Mouse (Mus musculus) heart, postnatal 14 days (tissue): ENCODE data around the gene 4930523C07Rik. TPM values are rescaled to one million over a fixed set of nuclear protein-coding genes. Genes with fewer than 3 reads are reported as not detected.

Experiments used
- DNase-seq, 2 experiments: peaks; one replicate each; pipeline ENCODE4 v3.0.0; 2021 to 2022
- intact Hi-C: fragments of 180-260 bp; cut with DNase I; formaldehyde crosslinking; loops from one replicate; pipeline ENCODE4 v1.15.1; 2025
- total RNA-seq, 2 experiments: library from RNA; stranded (reverse); gene quantifications; 2 replicates each; pipeline ENCODE4 v1.2.3; 2021

The 4930523C07Rik gene
- total RNA-seq, 2 experiments from 2014 or later = 28.8 to 32.4 TPM

- intact Hi-C loops = no loop called here
- peak; percentile 40 to 42 for DNase-seq
Observed at GRCm38 (mm10) chr1:160045056-160045715, 1.0 kb downstream of the 4930523C07Rik start.

DNA sequence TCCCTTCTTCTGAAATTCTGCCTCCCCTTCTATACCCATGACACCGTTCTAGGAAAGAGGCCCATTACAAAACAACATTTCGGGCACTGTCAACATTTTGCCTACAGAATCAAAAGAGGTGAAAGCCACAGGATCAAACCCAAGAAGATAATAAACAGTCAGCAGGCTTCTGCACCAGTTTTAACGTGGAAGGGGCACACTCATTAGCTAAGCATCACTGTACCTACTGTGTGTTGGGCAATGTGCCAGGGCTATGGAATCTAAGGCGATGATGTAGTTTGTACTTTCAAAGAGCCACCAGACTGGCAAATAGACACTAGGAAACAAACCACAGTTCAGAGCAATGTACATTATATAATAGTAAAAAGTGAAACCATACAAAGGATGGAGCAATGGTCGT lies 1.8 kb downstream of the 4930523C07Rik start:
- intact Hi-C loops = loop anchor here (2.0 kb wide), 1 partner anchor 35 kb away; no protein-coding TSS in a partner anchor
- no peak for DNase-seq

GRCm38 (mm10) chr1:160046786-160047185 lies 2.6 kb downstream of the 4930523C07Rik start:
- intact Hi-C loops = loop anchor here (2.0 kb wide), 1 partner anchor 34 kb away; no protein-coding TSS in a partner anchor
- no peak for DNase-seq

DNA sequence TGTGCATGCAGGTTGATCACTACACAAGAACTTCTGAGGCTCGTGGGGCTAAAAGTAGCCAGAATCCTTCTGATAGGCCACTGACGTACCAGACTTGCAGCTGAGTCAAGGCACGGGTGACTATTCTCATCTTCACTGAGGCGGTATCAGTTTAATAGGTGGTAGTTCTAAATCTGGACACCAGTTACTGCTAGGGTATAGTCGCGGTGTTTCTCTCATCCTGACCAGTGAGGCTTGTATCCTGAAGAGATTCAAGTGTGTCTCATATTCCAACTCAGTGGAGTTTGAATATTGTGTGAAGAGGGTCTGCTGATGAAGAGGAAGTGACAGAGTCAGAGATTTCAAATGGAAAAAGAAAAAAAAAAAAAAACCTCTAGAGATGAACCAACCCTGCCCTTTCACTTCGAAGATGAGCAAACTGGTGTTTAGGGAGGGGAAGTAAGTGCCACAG lies 3.3 kb downstream of the 4930523C07Rik start:
- intact Hi-C loops = loop anchor here (2.0 kb wide), 1 partner anchor 33 kb away; no protein-coding TSS in a partner anchor
- DNase-seq = no peak

DNA sequence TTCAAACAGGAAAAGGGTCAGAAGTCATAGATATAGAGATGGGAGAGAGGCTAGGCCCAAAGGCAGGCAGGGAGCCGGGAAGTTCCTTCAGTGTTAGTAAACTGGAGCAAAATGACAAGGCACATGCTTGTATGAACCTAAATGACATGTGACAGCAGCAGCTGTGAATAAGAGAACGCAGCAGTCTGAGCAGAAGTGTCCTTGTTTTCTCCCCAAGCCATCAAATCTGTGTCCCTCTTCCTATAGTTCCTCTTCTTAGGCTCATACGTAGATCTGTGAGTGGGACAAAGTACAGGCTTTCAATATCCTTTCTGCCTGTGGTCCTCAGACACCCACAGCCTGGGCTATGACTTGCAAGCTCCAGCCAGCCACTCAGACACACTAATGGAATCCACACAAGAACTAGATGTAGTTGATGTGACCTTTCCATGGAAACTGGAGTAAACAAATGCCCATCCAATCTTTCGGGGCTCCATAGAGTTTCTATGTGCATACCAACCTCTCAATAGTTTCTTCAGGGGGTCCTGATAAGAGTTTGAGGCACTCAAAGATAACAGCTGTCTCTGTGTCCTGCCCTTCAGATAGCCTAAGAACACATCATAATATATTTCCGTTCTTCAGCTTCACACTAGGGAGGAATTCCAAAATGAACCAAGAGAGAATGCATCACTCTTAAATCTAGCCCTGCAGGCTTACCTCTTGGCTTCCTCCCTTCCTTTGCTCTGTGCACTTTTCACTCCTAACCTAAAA lies 5.1 kb downstream of the 4930523C07Rik start:
- intact Hi-C loops = no loop called here
- no peak for DNase-seq

- intact Hi-C loops = no loop called here
- no peak for DNase-seq
Observed at GRCm38 (mm10) chr1:160050898-160051297, 6.7 kb downstream of the 4930523C07Rik start.

GRCm38 (mm10) chr1:160052556-160053315 lies 8.6 kb downstream of the 4930523C07Rik start:
- intact Hi-C loops = no loop called here
- no peak for DNase-seq

- DNase-seq = no peak
- intact Hi-C loops = no loop called here
Observed at GRCm38 (mm10) chr1:160053510-160054305, 9.5 kb downstream of the 4930523C07Rik start.

- intact Hi-C loops = no loop called here
- no peak for DNase-seq
Observed at GRCm38 (mm10) chr1:160054366-160055078, 10.3 kb downstream of the 4930523C07Rik start.

DNA sequence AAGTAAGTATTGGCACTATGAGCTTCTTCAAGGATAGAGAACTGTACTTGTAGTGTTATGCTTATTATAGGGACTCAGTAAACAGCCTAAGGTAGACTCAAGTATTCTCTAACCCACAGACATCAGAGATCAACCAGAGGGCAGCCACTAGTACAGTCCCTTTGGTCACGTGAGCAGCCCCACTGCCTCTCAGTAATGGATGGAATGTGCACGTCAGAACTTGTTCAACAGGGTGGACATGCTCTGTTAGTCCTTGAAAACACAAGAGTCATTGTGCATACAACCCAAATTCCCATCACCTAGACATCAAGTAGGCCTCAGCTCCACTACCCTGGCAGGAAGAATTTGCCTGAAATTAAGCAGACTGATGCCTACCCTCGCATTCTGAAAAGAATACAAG lies 13.5 kb downstream of the 4930523C07Rik start:
- no peak for DNase-seq
- intact Hi-C loops = no loop called here

GRCm38 (mm10) chr1:160059908-160060307 lies 15.7 kb downstream of the 4930523C07Rik start:
- intact Hi-C loops = loop anchor here (5.0 kb wide), 1 partner anchor 148 kb away; no protein-coding TSS in a partner anchor
- no peak for DNase-seq

DNA sequence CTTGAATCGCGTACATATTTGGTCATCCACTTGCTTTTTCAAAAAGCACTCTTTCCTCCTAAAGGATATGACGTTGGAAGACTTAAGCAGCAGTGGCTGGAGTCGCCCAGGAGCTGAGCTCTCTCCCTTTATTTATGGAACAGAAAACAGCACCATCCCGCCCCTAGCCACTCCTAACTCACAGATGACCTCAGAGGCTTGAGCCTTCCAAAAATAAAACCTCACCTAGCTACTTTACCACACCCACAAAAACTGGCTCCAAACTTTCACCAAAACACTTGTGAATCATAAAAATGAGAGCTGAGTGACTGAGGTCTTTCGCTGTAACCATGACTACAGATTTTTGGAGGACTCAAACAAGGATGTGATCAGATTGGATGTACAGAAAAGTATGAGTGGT lies 16.4 kb downstream of the 4930523C07Rik start:
- DNase-seq = no peak
- intact Hi-C loops = loop anchor here (5.0 kb wide), 1 partner anchor 148 kb away; no protein-coding TSS in a partner anchor

DNA sequence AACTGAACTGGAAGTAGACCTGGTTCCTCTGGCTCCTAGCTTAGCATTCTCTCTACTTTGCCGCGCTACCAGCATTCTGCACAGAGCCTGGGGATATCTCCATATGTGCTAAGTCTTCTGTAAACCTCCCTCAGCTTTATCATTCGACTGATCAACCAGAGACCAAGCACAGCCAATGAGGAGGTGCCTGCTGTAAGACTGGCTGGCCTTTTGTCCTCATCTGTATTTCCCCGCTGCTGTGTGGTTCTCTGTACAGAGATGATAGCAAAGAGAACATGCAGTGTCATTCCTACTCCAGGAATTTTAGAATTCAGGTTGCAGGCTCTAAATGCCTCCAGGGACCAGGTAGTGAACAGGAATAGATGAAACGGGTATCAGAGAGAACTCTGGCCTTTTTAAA lies 17.1 kb downstream of the 4930523C07Rik start:
- no peak for DNase-seq
- intact Hi-C loops = loop anchor here (5.0 kb wide), 1 partner anchor 149 kb away; no protein-coding TSS in a partner anchor

- intact Hi-C loops = loop anchor here (5.0 kb wide), 1 partner anchor 150 kb away; no protein-coding TSS in a partner anchor
- DNase-seq = peak; percentile 46 to 52
Observed at GRCm38 (mm10) chr1:160061725-160062366, 17.7 kb downstream of the 4930523C07Rik start.

DNA sequence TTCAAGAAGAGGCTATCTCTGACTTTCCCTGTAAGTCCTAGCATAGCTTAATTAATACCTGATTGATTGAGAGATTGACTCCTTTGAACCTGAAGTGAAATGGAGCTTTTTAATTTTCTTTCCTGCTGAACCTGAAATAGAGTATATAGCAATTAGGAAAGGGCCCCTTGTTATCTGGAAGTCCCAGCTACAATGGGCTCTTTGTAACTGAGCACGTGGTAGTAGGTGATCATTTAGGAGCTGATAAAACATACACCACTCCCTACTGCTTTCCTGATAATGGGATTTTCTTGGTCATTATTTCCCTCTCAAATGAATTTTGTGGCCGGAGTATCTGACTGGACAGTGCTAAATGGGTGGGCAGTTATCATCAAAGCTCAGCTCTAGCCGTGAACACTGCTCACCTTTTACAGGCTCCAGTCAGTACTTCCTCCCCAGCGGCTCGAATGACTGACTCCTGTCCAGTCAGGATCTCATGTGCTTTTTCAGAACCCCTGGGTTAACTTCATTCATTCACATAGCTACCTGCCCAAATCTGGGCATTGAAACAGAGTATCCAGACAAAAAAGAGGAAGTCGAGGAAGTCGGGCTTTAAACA lies 20.5 kb downstream of the 4930523C07Rik start:
- intact Hi-C loops = loop anchor here (5.0 kb wide), 1 partner anchor 152 kb away; no protein-coding TSS in a partner anchor
- DNase-seq = no peak

- intact Hi-C loops = no loop called here
- DNase-seq = peak; percentile 14 to 49
Observed at GRCm38 (mm10) chr1:160078882-160079661, 34.9 kb downstream of the 4930523C07Rik start.

DNA sequence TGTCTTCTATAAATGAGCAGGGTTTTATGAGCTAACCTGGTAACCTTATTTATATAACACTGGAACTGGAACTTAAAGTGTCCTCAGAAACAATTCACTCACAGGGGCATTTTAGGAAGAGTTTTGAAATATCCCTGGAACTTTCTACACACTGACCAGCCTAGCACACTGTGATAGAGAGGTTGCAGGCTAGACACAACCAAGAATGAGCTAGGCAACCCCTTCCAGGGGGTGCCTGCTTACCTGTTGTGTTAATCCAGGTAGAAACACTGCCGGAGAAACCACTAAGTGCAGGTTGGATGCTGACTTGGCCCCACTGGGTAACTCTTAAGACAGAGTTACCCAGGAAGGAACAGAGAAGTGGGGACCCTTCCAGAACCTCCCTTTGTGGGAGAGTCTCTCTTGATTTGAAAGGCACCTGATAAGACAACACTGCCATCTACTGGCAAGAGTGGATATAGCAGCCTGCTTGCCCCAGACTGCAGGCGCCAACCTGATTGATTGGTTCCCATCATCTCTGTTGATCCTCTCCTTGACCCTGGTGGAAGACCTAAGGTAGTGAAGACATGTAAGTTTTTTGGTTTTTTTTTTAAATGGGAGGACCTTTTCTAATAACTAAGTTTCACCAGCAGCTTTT lies 36.7 kb downstream of the 4930523C07Rik start:
- DNase-seq = peak; percentile 80 to 90
- intact Hi-C loops = loop anchor here (1.0 to 5.0 kb wide), 4 partner anchors 34 to 684 kb away; no protein-coding TSS in a partner anchor
